15 mouse cellular contexts compared by ENCODE assay signal in the genomic region with DNA sequence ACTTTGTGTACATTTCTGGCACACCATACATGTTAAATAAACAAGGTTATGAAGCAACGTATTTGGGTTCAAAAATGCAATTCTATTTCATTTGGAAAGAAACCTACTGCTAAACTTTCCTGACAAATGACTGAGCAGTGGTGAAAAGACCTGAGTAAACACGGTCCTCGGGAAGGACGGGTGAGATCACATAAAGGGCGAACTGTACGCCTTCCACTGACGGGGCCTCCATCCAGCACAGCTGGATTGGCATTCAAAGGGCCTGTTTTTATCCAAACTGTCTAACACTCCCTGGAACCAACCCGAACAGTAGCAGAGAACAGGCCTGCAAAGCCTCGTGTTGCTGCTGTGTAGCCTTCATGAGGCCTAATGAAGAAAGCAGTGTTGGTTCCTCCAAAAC.
DNase-seq lines count a peak whose midpoint lies in the region; ATAC-seq and TF ChIP-seq lines count a peak whose summit lies in the region.
"Had no signal": no experiment of that assay in that cellular context is flagged by ENCODE, and none has a peak within 500 bp of the region (broad histone marks: within the 10 kb centered on the region; RNA-seq: fewer than 3 reads in every experiment).

No protein-coding gene starts in this region.

- intact Hi-C loops in gastrocnemius, adult 2 months (cut with DNase I) = no loop called here

- peak; percentile 34 for DNase-seq in gastrocnemius, adult 2 months
- no peak for DNase-seq in gastrocnemius, adult 18-20 months (ENCODE audit: low spot score)
- DNase-seq in liver, adult 2 months (ENCODE audit: extremely low read depth, low read depth, low spot score) = peak; percentile 64
- DNase-seq in liver, postnatal 0 days = peak; percentile 15
- no peak for DNase-seq in cerebellum, adult 9-11 months
- no peak for DNase-seq in adrenal gland, postnatal 14 days
- DNase-seq: cerebellum, postnatal 10 days; right cerebral cortex, postnatal 4 days; thymus, postnatal 36 days had no signal

- no peaks in the 10 kb centered on the region for H3K9me3 ChIP-seq in liver, embryonic 12.5 days (replicated peaks)
- H3K9me3 ChIP-seq in embryonic facial prominence, embryonic 15.5 days (replicated peaks) = no peaks in the 10 kb centered on the region
- no peaks in the 10 kb centered on the region for H3K9me3 ChIP-seq in liver, postnatal 0 days (ENCODE audit: low read length)
- H3K9me3 ChIP-seq: forebrain, embryonic 12.5 days; megakaryocyte, embryonic 14.5 days; neural tube, embryonic 12.5 days had no signal

- 23% methylated on average over 9 of the region's 9 CpGs for WGBS in liver, adult 2 months
- 79% methylated on average over 9 of the region's 9 CpGs for WGBS in liver, embryonic 12.5 days (ENCODE audit: insufficient replicate concordance)
- WGBS in embryonic facial prominence, embryonic 15.5 days = 60% methylated on average over 9 of the region's 9 CpGs
- WGBS in liver, postnatal 0 days (ENCODE audit: insufficient replicate concordance) = 62% methylated on average over 9 of the region's 9 CpGs

- no peaks in the 10 kb centered on the region for H3K79me2 ChIP-seq in liver, adult 2 months (ENCODE audit: control insufficient read depth, insufficient read depth, low read length)

- H3K27ac ChIP-seq in gastrocnemius, adult 2 months = no peak overlapping the region
- 0 out of 2 replicates have a peak overlapping the region, but pooled peaks have one; percentile 10 for H3K27ac ChIP-seq in liver, adult 2 months (replicated peaks; ENCODE audit: insufficient read depth, low read depth, low read length)
- no peak overlapping the region for H3K27ac ChIP-seq in liver, embryonic 12.5 days
- peak overlapping the region; percentile 68 for H3K27ac ChIP-seq in embryonic facial prominence, embryonic 15.5 days (replicated peaks)
- H3K27ac ChIP-seq in liver, postnatal 0 days (ENCODE audit: low read depth) = peak overlapping the region; percentile 75
- H3K27ac ChIP-seq: forebrain, embryonic 12.5 days; hindbrain, postnatal 0 days; neural tube, embryonic 12.5 days had no signal

- no peak for TF ChIP-seq POLR2A in liver, adult 2 months (IDR thresholded peaks at IDR 0.05; ENCODE audit: extremely low read depth, insufficient read depth, low read length)

- no peak overlapping the region for H3K4me2 ChIP-seq in liver, embryonic 12.5 days
- H3K4me2 ChIP-seq in embryonic facial prominence, embryonic 15.5 days (replicated peaks) = no peak overlapping the region
- no peak overlapping the region for H3K4me2 ChIP-seq in liver, postnatal 0 days (ENCODE audit: low read depth, low read length)
- H3K4me2 ChIP-seq: forebrain, embryonic 12.5 days; neural tube, embryonic 12.5 days had no signal

- TF ChIP-seq EP300 in liver, postnatal 0 days (IDR thresholded peaks at IDR 0.05; ENCODE audit: low read depth) = no peak

- no peaks in the 10 kb centered on the region for H3K36me3 ChIP-seq in liver, adult 2 months (ENCODE audit: control insufficient read depth, insufficient read depth, low read length)
- no peaks in the 10 kb centered on the region for H3K36me3 ChIP-seq in liver, embryonic 12.5 days
- H3K36me3 ChIP-seq in embryonic facial prominence, embryonic 15.5 days = no peaks in the 10 kb centered on the region
- H3K36me3 ChIP-seq in liver, postnatal 0 days (replicated peaks; ENCODE audit: insufficient read depth, low read length) = no peaks in the 10 kb centered on the region
- H3K36me3 ChIP-seq: forebrain, embryonic 12.5 days; neural tube, embryonic 12.5 days had no signal

- ATAC-seq in liver, embryonic 12.5 days = no peak
- ATAC-seq in embryonic facial prominence, embryonic 15.5 days (ENCODE audit: insufficient number of reproducible peaks, low FRiP score, low TSS enrichment, low read depth) = peak; percentile 54; the same call in 1 of the 2 replicates
- peak; percentile 81 for ATAC-seq in liver, postnatal 0 days
- ATAC-seq: hindbrain, postnatal 0 days had no signal

- no peak overlapping the region for H3K9ac ChIP-seq in liver, adult 2 months (ENCODE audit: low read depth, low read length)
- H3K9ac ChIP-seq in liver, embryonic 12.5 days = no peak overlapping the region
- H3K9ac ChIP-seq in embryonic facial prominence, embryonic 15.5 days = no peak overlapping the region
- H3K9ac ChIP-seq in liver, postnatal 0 days (replicated peaks) = no peak overlapping the region
- H3K9ac ChIP-seq: forebrain, embryonic 12.5 days; neural tube, embryonic 12.5 days had no signal

- TF ChIP-seq CTCF in gastrocnemius, adult 2 months (IDR thresholded peaks at IDR 0.05) = no peak
- TF ChIP-seq CTCF in liver, adult 2 months (IDR thresholded peaks at IDR 0.05; ENCODE audit: low read depth, low read length) = no peak
- no peak for TF ChIP-seq CTCF in liver, postnatal 0 days (IDR thresholded peaks at IDR 0.05; ENCODE audit: low read depth)

- no peaks in the 10 kb centered on the region for H3K27me3 ChIP-seq in liver, adult 2 months (ENCODE audit: control insufficient read depth, insufficient read depth, low read length)
- no peaks in the 10 kb centered on the region for H3K27me3 ChIP-seq in liver, embryonic 12.5 days (replicated peaks)
- no peaks in the 10 kb centered on the region for H3K27me3 ChIP-seq in embryonic facial prominence, embryonic 15.5 days
- H3K27me3 ChIP-seq in liver, postnatal 0 days (ENCODE audit: insufficient read depth, low read length) = no peaks in the 10 kb centered on the region
- H3K27me3 ChIP-seq: forebrain, embryonic 12.5 days; megakaryocyte, embryonic 14.5 days; neural tube, embryonic 12.5 days had no signal

- H3K4me1 ChIP-seq in liver, adult 2 months (ENCODE audit: control insufficient read depth, insufficient read depth, low read length) = peaks cover 4% of the 10 kb centered on the region
- no peaks in the 10 kb centered on the region for H3K4me1 ChIP-seq in liver, embryonic 12.5 days
- 0 out of 2 replicates have a peak, but pooled peaks cover 5% of the 10 kb centered on the region for H3K4me1 ChIP-seq in embryonic facial prominence, embryonic 15.5 days
- 0 out of 2 replicates have a peak, but pooled peaks cover 3% of the 10 kb centered on the region for H3K4me1 ChIP-seq in liver, postnatal 0 days (ENCODE audit: insufficient read depth)
- H3K4me1 ChIP-seq: forebrain, embryonic 12.5 days; megakaryocyte, embryonic 14.5 days; neural tube, embryonic 12.5 days had no signal

- no peak overlapping the region for H3K4me3 ChIP-seq in gastrocnemius, adult 2 months
- no peak overlapping the region for H3K4me3 ChIP-seq in liver, adult 2 months (ENCODE audit: insufficient read depth, low read depth, low read length)
- no peak overlapping the region for H3K4me3 ChIP-seq in liver, embryonic 12.5 days
- no peak overlapping the region for H3K4me3 ChIP-seq in embryonic facial prominence, embryonic 15.5 days (replicated peaks)
- H3K4me3 ChIP-seq in liver, postnatal 0 days (ENCODE audit: low read depth, low read length) = no peak overlapping the region
- H3K4me3 ChIP-seq: forebrain, embryonic 12.5 days; megakaryocyte, embryonic 14.5 days; neural tube, embryonic 12.5 days had no signal

Comparison
In these comparisons a context has a peak if more than half of its experiments do, and no peak if none do; other contexts are left out.
1. DNase-seq: peak in gastrocnemius, adult 2 months (single experiment), liver, adult 2 months (single experiment) and liver, postnatal 0 days (single experiment); none in gastrocnemius, adult 18-20 months (single experiment), cerebellum, adult 9-11 months (single experiment) and adrenal gland, postnatal 14 days (single experiment).
2. H3K27ac ChIP-seq: peak in liver, adult 2 months (single experiment), embryonic facial prominence, embryonic 15.5 days (single experiment) and liver, postnatal 0 days (single experiment); none in gastrocnemius, adult 2 months (single experiment) and liver, embryonic 12.5 days (single experiment).